Mouse (Mus musculus): ENCODE data around the gene Gcgr.

DNA sequence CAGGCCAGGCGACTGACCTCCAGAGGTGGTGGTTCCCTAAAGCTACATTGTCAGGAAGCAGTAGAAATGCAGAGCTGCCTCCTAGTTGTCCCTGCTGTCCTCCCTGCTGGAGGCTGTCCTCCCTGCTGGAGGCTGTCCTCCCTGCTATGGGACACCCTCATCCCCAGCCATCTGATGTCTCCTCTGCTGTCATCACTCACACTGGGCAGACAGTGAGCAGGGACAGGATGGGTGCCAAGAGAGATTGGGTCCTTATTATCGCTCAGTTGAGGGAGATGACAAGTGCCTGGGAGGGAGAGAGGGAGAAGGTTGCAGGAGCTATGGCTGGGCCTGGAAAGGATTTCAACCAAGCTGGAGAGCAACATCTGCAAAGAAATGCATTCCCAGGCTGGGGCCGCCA is 4.6 kb downstream of the Gcgr start:
- TF ChIP-seq POLR2A (IDR thresholded peaks at IDR 0.05; ENCODE audit: extremely low read depth, insufficient read depth, low read length) (no peak), CTCF (IDR thresholded peaks at IDR 0.05; ENCODE audit: extremely low read depth, insufficient read depth, low read length) (no peak)
